Mouse (Mus musculus) neural tube, embryonic 14.5 days (tissue): Measurements from ENCODE around the gene Rpa2. TPM values are rescaled to one million over a fixed set of nuclear protein-coding genes. Genes with fewer than 3 reads are reported as not detected.
"Not testable (repeated sequence)": the region's sequence is repeated elsewhere in the genome, so short reads cannot be mapped to it uniquely, and the experiment has no call there.

Source experiments
- ATAC-seq: fragments of 200-750 bp; cut with Nextera tagmentation; 2 replicates; pipeline ENCODE4 v1.8.0; 2017; ENCODE audit warnings: low read depth, mild to moderate bottlenecking, moderate TSS enrichment, moderate library complexity
- H3K27ac ChIP-seq: fragments of 300-500 bp; sonication (generic); 2 replicates; pipeline ENCODE4 v1.5.1; 2014; ENCODE audit warnings: low read depth, mild to moderate bottlenecking, control low read depth, low read length, moderate library complexity, mixed read lengths
- H3K27me3 ChIP-seq: fragments of 300-500 bp; sonication (generic); 2 replicates; pipeline ENCODE4 v1.6.1; 2014; ENCODE audit warnings: low read length; ENCODE audit not compliant: control insufficient read depth, insufficient read depth
- H3K36me3 ChIP-seq: fragments of 300-500 bp; sonication (generic); 2 replicates; pipeline ENCODE4 v1.6.1; 2014; ENCODE audit warnings: low read length, mixed read lengths; ENCODE audit not compliant: control insufficient read depth, insufficient read depth
- H3K4me1 ChIP-seq: fragments of 300-500 bp; sonication (generic); 2 replicates; pipeline ENCODE4 v1.6.1; 2014; ENCODE audit warnings: low read length; ENCODE audit not compliant: control insufficient read depth, insufficient read depth
- H3K4me2 ChIP-seq: fragments of 300-500 bp; sonication (generic); 2 replicates; pipeline ENCODE4 v1.6.1; 2014; ENCODE audit warnings: mild to moderate bottlenecking, low read depth, low read length, control low read depth
- H3K4me3 ChIP-seq: fragments of 300-500 bp; sonication (generic); 2 replicates; pipeline ENCODE4 v1.5.1; 2014; ENCODE audit warnings: low read depth, low read length, control low read depth, mixed read lengths
- H3K9ac ChIP-seq: fragments of 300-500 bp; sonication (generic); replicated peaks from 2 replicates; pipeline ENCODE4 v1.6.1; 2014; ENCODE audit warnings: low read depth, mild to moderate bottlenecking, control low read depth, low read length, mixed read lengths
- H3K9me3 ChIP-seq: fragments of 300-500 bp; sonication (generic); 2 replicates; pipeline ENCODE4 v1.6.1; 2016; ENCODE audit warnings: low read length; ENCODE audit not compliant: control insufficient read depth
- WGBS: fragments of 180-500 bp; shearing (Covaris S2); extraction: QIAGEN DNeasy Blood & Tissue Kit; methylation state at CpG from one replicate; pipeline ENCODE4 v1.1.7; 2014; 5-methylcytosine and 5-hydroxymethylcytosine counted together
- polyA plus RNA-seq: library from polyadenylated mRNA; unstranded; fragments of >200 nt; fragmentation: Nextera tagmentation; extraction: Ambion mirVana; gene quantifications from 2 replicates; pipeline ENCODE4 v1.2.1, GENCODE M21; 2014

The Rpa2 gene
- polyA plus RNA-seq, 1 experiment from 2014 or later: 35.0 TPM

DNA sequence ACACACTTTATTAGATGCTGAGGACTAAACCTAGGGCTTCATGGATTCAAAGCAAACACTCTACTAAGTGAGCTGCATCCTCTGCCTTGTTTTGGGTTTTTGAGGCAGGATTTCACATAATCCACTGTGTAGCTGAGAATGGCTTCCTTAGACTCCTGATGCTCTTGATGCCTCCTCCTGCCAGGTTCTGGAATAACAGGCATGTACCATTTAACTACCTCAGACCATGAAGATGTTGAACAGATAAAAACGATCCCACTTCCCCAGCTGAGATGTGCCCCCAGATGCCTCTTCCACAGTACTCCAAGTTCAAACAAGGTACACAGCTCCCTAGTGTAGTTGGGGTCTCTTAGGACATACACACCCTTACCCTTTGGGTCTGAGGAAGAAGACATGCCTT, 29.3 kb downstream of the Rpa2 start:
- Histone ChIP-seq H3K36me3 (no peaks in the 10 kb centered on the region), H3K9me3 (no peaks in the 10 kb centered on the region), H3K4me1 (no peaks in the 10 kb centered on the region), H3K9ac (no peak overlapping the region), H3K4me3 (no peak overlapping the region), H3K4me2 (no peak overlapping the region), H3K27ac (no peak overlapping the region), H3K27me3 (no peaks in the 10 kb centered on the region)
- 75% methylated on average over 1 of the region's 1 CpGs for WGBS
- no peak for ATAC-seq

DNA sequence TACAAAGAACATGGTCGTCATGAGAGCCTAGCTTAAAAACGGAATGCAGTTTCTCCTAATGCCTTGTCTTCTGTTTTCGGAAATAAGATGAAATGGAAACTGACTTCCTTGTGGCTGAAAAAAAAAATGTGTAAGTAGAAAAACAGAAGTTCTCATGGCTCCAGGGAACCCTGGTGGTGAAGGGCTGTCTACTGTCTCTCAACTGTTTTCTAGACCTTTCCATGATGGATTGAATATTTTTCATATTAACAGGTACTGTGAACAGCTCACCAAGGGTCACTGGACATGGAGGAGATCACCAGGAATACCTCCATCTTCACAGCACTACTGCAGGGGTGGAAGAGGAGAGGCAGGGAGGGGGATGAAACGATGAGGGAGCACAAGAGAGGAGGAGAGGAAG, 29.9 kb downstream of the Rpa2 start:
- Histone ChIP-seq H3K36me3 (no peaks in the 10 kb centered on the region), H3K9ac (no peak overlapping the region), H3K4me2 (no peak overlapping the region), H3K27ac (no peak overlapping the region), H3K9me3 (no peaks in the 10 kb centered on the region), H3K4me3 (no peak overlapping the region), H3K4me1 (no peaks in the 10 kb centered on the region), H3K27me3 (no peaks in the 10 kb centered on the region)
- 79% methylated on average over 4 of the region's 4 CpGs for WGBS
- no peak for ATAC-seq

DNA sequence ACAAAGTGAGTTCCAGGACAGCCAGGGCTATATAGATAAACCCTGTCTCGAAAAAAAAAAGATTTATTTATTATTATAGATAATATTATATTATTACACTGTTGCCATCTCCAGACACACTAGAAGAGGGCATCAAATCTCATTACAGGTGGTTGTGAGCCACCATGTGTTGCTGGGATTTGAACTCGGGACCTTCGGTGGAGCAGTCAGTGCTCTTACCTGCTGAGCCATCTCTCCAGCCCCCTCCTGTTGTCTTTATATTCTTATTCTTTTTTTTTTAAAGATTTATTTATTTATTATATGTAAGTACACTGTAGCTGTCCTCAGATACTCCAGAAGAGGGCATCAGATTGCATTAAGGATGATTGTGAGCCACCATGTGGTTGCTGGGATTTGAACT, 30.5 kb downstream of the Rpa2 start:
- ATAC-seq: not testable (repeated sequence)
- 83% methylated on average over 3 of the region's 3 CpGs for WGBS

DNA sequence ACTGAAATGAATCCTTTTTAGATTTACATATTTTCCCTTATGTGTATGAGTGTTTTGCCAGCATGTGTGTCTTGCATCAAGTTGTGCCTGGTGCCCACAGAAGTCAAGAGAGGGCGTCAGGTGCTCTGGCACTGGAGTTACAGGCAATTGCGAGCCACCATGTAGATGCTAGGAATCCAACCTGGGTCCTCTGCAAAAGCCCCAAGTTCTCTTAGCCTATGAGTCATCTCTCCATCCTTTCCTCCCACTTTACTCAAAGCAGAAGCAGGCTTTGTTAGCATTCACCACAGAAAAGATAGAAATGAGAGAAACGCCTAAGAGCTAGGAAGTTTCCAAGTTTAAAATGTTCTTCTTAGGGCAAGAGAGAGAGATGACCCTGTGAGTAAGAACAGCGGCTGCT, 31.7 kb downstream of the Rpa2 start:
- H3K4me3 ChIP-seq: no peak overlapping the region
- H3K9ac ChIP-seq: no peak overlapping the region
- H3K4me1 ChIP-seq: no peaks in the 10 kb centered on the region
- no peak overlapping the region for H3K4me2 ChIP-seq
- no peak for ATAC-seq
- H3K9me3 ChIP-seq: no peaks in the 10 kb centered on the region
- 94% methylated on average over 4 of the region's 4 CpGs for WGBS
- no peak overlapping the region for H3K27ac ChIP-seq
- H3K27me3 ChIP-seq: no peaks in the 10 kb centered on the region
- H3K36me3 ChIP-seq: no peaks in the 10 kb centered on the region

More for the DNA sequence above, 30.5 kb downstream of the Rpa2 start:
- H3K27ac ChIP-seq, H3K36me3 ChIP-seq, H3K4me2 ChIP-seq, H3K9ac ChIP-seq, H3K4me3 ChIP-seq, H3K27me3 ChIP-seq, H3K4me1 ChIP-seq, H3K9me3 ChIP-seq: not testable (repeated sequence)

DNA sequence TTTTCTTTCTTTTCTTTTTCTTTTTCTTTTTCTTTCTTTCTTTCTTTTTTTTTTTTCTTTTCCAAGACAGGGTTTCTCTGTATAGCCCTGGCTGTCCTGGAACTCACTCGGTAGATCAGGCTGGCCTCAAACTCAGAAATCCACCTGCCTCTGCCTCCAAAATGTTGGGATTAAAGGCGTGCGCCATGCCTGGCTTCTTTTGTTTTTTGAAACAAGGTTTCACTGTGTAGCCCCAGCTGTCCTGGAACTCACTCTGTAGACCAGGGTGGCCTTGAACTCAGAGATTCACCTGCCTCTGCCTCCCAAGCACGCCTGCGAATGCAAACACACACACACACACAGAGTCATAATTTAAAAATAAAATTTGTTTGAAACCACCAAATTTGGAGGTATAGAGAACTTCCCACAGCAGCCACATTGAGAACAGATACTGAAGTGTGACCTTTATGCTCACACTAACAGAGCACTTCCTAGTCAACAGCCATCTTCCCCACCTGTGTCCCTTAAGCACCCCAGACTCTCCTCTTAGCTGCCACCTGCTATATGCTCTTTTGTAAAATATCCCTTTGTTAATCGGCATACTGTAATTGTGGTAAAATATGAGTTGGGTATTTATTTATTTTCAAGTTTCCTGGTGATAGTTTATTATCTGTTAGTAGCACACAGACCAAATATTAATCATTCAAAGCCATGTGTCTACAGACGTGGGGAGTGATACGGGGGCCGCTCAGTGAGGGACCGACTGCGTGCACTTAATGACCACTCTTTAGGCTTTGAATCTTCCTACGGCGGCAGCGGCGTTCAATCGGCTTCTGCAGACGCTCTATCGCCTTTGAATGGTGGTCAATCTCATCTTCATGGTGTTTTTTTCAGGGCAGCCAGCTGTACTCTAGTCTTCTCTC, 33.3 kb downstream of the Rpa2 start:
- Histone ChIP-seq H3K4me3 (no peak overlapping the region), H3K9ac (no peak overlapping the region), H3K4me2 (no peak overlapping the region), H3K27me3 (no peaks in the 10 kb centered on the region), H3K27ac (no peak overlapping the region), H3K36me3 (no peaks in the 10 kb centered on the region), H3K4me1 (no peaks in the 10 kb centered on the region), H3K9me3 (no peaks in the 10 kb centered on the region)
- no peak for ATAC-seq
- WGBS: 82% methylated on average over 18 of the region's 18 CpGs

DNA sequence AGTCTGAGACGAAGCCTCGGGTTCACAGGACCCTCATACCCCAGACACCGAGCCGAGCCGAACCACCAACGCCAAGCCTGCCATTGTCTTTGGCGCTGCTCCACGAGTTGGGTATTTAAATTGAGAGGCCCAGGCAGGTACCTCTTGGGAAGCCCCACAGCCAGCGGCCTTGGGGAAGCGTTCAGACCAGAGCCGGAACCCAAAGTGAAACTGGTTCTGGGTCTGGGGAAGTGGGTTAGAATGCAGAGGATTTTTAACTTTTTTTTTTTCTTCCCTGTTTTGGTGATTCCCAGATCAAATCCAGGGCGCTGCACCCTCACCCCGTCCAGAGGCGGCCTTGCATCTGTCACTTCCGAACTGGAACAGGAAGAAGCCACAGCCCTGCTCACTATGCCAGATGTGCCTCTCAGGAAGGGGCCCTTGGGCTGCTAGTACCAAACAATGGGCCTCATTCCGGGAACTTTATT, 34.1 kb downstream of the Rpa2 start:
- Histone ChIP-seq H3K9ac (no peak overlapping the region), H3K9me3 (no peaks in the 10 kb centered on the region), H3K4me1 (no peaks in the 10 kb centered on the region), H3K27ac (no peak overlapping the region), H3K4me3 (no peak overlapping the region), H3K27me3 (no peaks in the 10 kb centered on the region), H3K4me2 (no peak overlapping the region), H3K36me3 (no peaks in the 10 kb centered on the region)
- WGBS: 72% methylated on average over 16 of the region's 16 CpGs
- no peak for ATAC-seq

DNA sequence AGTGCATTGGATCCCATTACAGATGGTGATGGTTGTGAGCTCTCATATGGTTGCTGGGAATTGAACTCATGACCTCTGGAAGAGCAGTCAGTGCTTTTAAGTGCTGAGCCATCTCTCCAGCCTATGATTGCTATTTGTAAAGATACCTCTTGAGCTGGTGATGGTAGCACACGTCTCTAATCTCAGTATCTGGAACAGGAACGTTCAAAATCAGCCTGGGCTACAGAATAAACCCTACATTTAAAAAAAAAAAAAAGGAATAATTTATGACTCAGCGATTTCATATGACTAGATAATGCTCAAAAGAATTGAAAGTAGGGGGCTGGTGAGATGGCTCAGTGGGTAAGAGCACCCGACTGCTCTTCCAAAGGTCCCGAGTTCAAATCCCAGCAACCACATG, 35.1 kb downstream of the Rpa2 start:
- no peak overlapping the region for H3K4me3 ChIP-seq
- H3K36me3 ChIP-seq: no peaks in the 10 kb centered on the region
- H3K4me2 ChIP-seq: no peak overlapping the region
- H3K9ac ChIP-seq: no peak overlapping the region
- ATAC-seq: no peak
- H3K27ac ChIP-seq: no peak overlapping the region
- 94% methylated on average over 5 of the region's 5 CpGs for WGBS
- H3K27me3 ChIP-seq: no peaks in the 10 kb centered on the region
- H3K9me3 ChIP-seq: no peaks in the 10 kb centered on the region
- no peaks in the 10 kb centered on the region for H3K4me1 ChIP-seq

DNA sequence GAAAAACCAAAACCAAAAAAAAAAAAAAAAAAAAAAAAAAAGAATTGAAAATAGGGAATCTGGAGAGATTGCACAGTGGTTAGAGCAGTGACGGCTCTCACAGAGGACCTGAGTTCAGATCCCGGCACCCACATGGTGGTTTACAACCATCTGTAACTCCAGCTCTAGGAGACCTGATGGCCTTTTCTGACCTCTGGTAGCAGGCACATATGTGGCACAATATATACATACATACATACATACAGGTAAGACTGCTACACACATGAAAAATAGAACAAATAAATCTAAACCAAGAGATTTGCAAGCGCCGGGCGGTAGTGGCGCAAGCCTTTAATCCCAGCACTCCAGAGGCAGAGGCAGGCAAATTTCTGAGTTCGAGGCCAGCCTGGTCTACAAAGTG, 35.7 kb downstream of the Rpa2 start:
- no peak overlapping the region for H3K9ac ChIP-seq
- no peak overlapping the region for H3K27ac ChIP-seq
- H3K9me3 ChIP-seq: no peaks in the 10 kb centered on the region
- no peak overlapping the region for H3K4me2 ChIP-seq
- no peaks in the 10 kb centered on the region for H3K4me1 ChIP-seq
- no peaks in the 10 kb centered on the region for H3K27me3 ChIP-seq
- no peaks in the 10 kb centered on the region for H3K36me3 ChIP-seq
- 97% methylated on average over 7 of the region's 7 CpGs for WGBS
- no peak for ATAC-seq
- H3K4me3 ChIP-seq: no peak overlapping the region

DNA sequence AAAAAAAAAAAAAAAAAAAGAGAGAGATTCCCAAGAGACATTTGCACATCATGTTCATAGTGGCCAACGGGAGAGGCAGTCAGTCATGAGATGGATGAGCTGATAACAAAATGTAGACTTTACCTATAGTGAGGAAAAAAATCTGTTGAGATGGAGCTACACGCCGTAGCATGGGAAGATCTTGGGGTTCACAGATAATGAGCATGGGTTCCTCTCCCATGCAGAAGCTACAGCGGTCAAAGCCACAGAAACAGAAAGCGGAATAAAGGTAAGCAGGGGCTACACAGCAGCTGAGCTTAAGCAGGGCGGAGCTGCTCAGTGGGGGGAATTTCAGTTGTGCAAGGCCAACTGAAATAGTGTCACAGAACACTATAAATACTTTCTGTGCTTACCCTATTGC, 36.2 kb downstream of the Rpa2 start:
- no peak overlapping the region for H3K4me2 ChIP-seq
- no peak overlapping the region for H3K27ac ChIP-seq
- H3K4me3 ChIP-seq: no peak overlapping the region
- H3K4me1 ChIP-seq: no peaks in the 10 kb centered on the region
- 87% methylated on average over 6 of the region's 6 CpGs for WGBS
- H3K9ac ChIP-seq: no peak overlapping the region
- no peaks in the 10 kb centered on the region for H3K9me3 ChIP-seq
- ATAC-seq: no peak
- H3K36me3 ChIP-seq: no peaks in the 10 kb centered on the region
- H3K27me3 ChIP-seq: no peaks in the 10 kb centered on the region
